20 mouse cellular contexts compared by ENCODE assay signal in genomic region chr13:41364273-41364672, GRCm38 (mm10).
A peak's percentile ranks its signal among the peaks of the same experiment; 100 is the strongest.
DNase-seq lines count a peak whose midpoint lies in the region; ATAC-seq and TF ChIP-seq lines count a peak whose summit lies in the region.
"Had no signal": no experiment of that assay in that cellular context is flagged by ENCODE, and none has a peak within 500 bp of the region (broad histone marks: within the 10 kb centered on the region; RNA-seq: fewer than 3 reads in every experiment).

No protein-coding gene starts in this region.

- 80% methylated on average over 9 of the region's 9 CpGs for WGBS in forebrain, embryonic 16.5 days
- 84% methylated on average over 9 of the region's 9 CpGs for WGBS in forebrain, embryonic 10.5 days
- WGBS in kidney, embryonic 14.5 days: 48% methylated on average over 9 of the region's 9 CpGs
- 78% methylated on average over 9 of the region's 9 CpGs for WGBS in kidney, adult 2 months
- 41% methylated on average over 9 of the region's 9 CpGs for WGBS in embryonic facial prominence, embryonic 14.5 days
- WGBS in liver, embryonic 11.5 days: 84% methylated on average over 9 of the region's 9 CpGs

- no peak for TF ChIP-seq POLR2A in kidney, adult 2 months (IDR thresholded peaks at IDR 0.05; ENCODE audit: low read depth, low read length)

- H3K27me3 ChIP-seq in forebrain, embryonic 16.5 days (replicated peaks; ENCODE audit: control insufficient read depth, insufficient read depth, low read length): no peaks in the 10 kb centered on the region
- H3K27me3 ChIP-seq in forebrain, embryonic 10.5 days (ENCODE audit: poor library complexity, severe bottlenecking): peaks cover 7% of the 10 kb centered on the region
- no peaks in the 10 kb centered on the region for H3K27me3 ChIP-seq in kidney, embryonic 14.5 days (ENCODE audit: control insufficient read depth, insufficient read depth, low read length)
- H3K27me3 ChIP-seq in kidney, adult 2 months (replicated peaks; ENCODE audit: control insufficient read depth, insufficient read depth, low read length): no peaks in the 10 kb centered on the region
- no peaks in the 10 kb centered on the region for H3K27me3 ChIP-seq in embryonic facial prominence, embryonic 14.5 days (replicated peaks; ENCODE audit: control insufficient read depth, insufficient read depth, low read length)
- H3K27me3 ChIP-seq in liver, embryonic 11.5 days (replicated peaks; ENCODE audit: control insufficient read depth, insufficient read depth, low read length): no peaks in the 10 kb centered on the region
- H3K27me3 ChIP-seq: embryonic facial prominence, embryonic 12.5 days; embryonic facial prominence, embryonic 15.5 days; forebrain, embryonic 13.5 days had no signal

- H3K36me3 ChIP-seq in forebrain, embryonic 16.5 days (ENCODE audit: control insufficient read depth, insufficient read depth): no peaks in the 10 kb centered on the region
- H3K36me3 ChIP-seq in forebrain, embryonic 10.5 days (replicated peaks): no peaks in the 10 kb centered on the region
- H3K36me3 ChIP-seq in kidney, embryonic 14.5 days (ENCODE audit: control insufficient read depth, insufficient read depth, low read length): no peaks in the 10 kb centered on the region
- H3K36me3 ChIP-seq in kidney, adult 2 months (ENCODE audit: control insufficient read depth, insufficient read depth, low read length): no peaks in the 10 kb centered on the region
- no peaks in the 10 kb centered on the region for H3K36me3 ChIP-seq in embryonic facial prominence, embryonic 14.5 days (ENCODE audit: control insufficient read depth, insufficient read depth, low read length)
- H3K36me3 ChIP-seq in liver, embryonic 11.5 days (ENCODE audit: control insufficient read depth, insufficient read depth, low read length): no peaks in the 10 kb centered on the region
- H3K36me3 ChIP-seq: embryonic facial prominence, embryonic 12.5 days; embryonic facial prominence, embryonic 15.5 days had no signal

- no peak for TF ChIP-seq CTCF in kidney, adult 2 months (conservative IDR thresholded peaks at IDR 0.05; ENCODE audit: insufficient read depth, insufficient read length, low read depth, low read length)

- peak; percentile 47; the same call in 1 of the 2 replicates for ATAC-seq in forebrain, embryonic 16.5 days
- ATAC-seq in kidney, embryonic 14.5 days (ENCODE audit: low FRiP score, low TSS enrichment): 0 out of 2 replicates have a peak, but pooled peaks have one; percentile 9
- ATAC-seq in embryonic facial prominence, embryonic 14.5 days (ENCODE audit: low read depth): peak; percentile 51; the same call in 1 of the 2 replicates
- no peak for ATAC-seq in liver, embryonic 11.5 days (replicated peaks; ENCODE audit: low FRiP score)
- ATAC-seq: forebrain, embryonic 13.5 days had no signal

- no peak overlapping the region for H3K9ac ChIP-seq in forebrain, embryonic 16.5 days (replicated peaks; ENCODE audit: low read depth, low read length)
- H3K9ac ChIP-seq in kidney, embryonic 14.5 days (ENCODE audit: low read depth, low read length): no peak overlapping the region
- H3K9ac ChIP-seq in embryonic facial prominence, embryonic 14.5 days (ENCODE audit: low read depth, low read length): no peak overlapping the region
- no peak overlapping the region for H3K9ac ChIP-seq in liver, embryonic 11.5 days (ENCODE audit: low read depth, low read length)
- H3K9ac ChIP-seq: embryonic facial prominence, embryonic 12.5 days; embryonic facial prominence, embryonic 15.5 days; forebrain, embryonic 13.5 days had no signal

- no peak overlapping the region for H3K27ac ChIP-seq in forebrain, embryonic 16.5 days (ENCODE audit: low read length)
- H3K27ac ChIP-seq in forebrain, embryonic 10.5 days: no peak overlapping the region
- H3K27ac ChIP-seq in kidney, embryonic 14.5 days (ENCODE audit: low read depth, low read length): no peak overlapping the region
- no peak overlapping the region for H3K27ac ChIP-seq in kidney, adult 2 months (ENCODE audit: insufficient read depth, low read depth, low read length)
- no peak overlapping the region for H3K27ac ChIP-seq in embryonic facial prominence, embryonic 14.5 days (replicated peaks; ENCODE audit: low read depth, low read length)
- no peak overlapping the region for H3K27ac ChIP-seq in liver, embryonic 11.5 days (ENCODE audit: low read depth, low read length)
- H3K27ac ChIP-seq: embryonic facial prominence, embryonic 12.5 days; embryonic facial prominence, embryonic 15.5 days; forebrain, embryonic 13.5 days had no signal

- H3K9me3 ChIP-seq in forebrain, embryonic 16.5 days (ENCODE audit: control insufficient read depth, low read length): no peaks in the 10 kb centered on the region
- no peaks in the 10 kb centered on the region for H3K9me3 ChIP-seq in forebrain, embryonic 10.5 days
- no peaks in the 10 kb centered on the region for H3K9me3 ChIP-seq in kidney, embryonic 14.5 days (ENCODE audit: control insufficient read depth, low read length)
- no peaks in the 10 kb centered on the region for H3K9me3 ChIP-seq in embryonic facial prominence, embryonic 14.5 days (ENCODE audit: control insufficient read depth, low read length)
- H3K9me3 ChIP-seq in liver, embryonic 11.5 days (ENCODE audit: control insufficient read depth, low read length): no peaks in the 10 kb centered on the region
- H3K9me3 ChIP-seq: embryonic facial prominence, embryonic 12.5 days; embryonic facial prominence, embryonic 15.5 days; forebrain, embryonic 13.5 days had no signal

- no peak overlapping the region for H3K4me3 ChIP-seq in forebrain, embryonic 16.5 days (replicated peaks; ENCODE audit: low read length)
- H3K4me3 ChIP-seq in forebrain, embryonic 10.5 days: no peak overlapping the region
- H3K4me3 ChIP-seq in kidney, embryonic 14.5 days (ENCODE audit: low read length): no peak overlapping the region
- H3K4me3 ChIP-seq in kidney, adult 2 months (ENCODE audit: insufficient read depth, low read depth, low read length): no peak overlapping the region
- H3K4me3 ChIP-seq in embryonic facial prominence, embryonic 14.5 days (ENCODE audit: low read depth, low read length): no peak overlapping the region
- H3K4me3 ChIP-seq in liver, embryonic 11.5 days (ENCODE audit: low read depth, low read length): no peak overlapping the region
- H3K4me3 ChIP-seq: embryonic facial prominence, embryonic 12.5 days; embryonic facial prominence, embryonic 15.5 days; erythroblast, embryonic 14.5 days; forebrain, embryonic 13.5 days had no signal

- no peak for DNase-seq in forebrain, embryonic 10.5 days (ENCODE audit: extremely low spot score, low spot score)
- DNase-seq in kidney, adult 2 months: no peak
- DNase-seq in CD4-positive helper T cell, adult 2 months (ENCODE audit: low read depth, low spot score): peak; percentile 15
- DNase-seq in embryonic facial prominence, embryonic 14.5 days (ENCODE audit: low spot score): peak; percentile 51
- no peak for DNase-seq in liver, embryonic 11.5 days (ENCODE audit: low spot score)
- DNase-seq in neural tube, embryonic 10.5 days (ENCODE audit: extremely low spot score, low spot score): no peak
- DNase-seq: adrenal gland, adult 2 months; adrenal gland, postnatal 10 days; adrenal gland, postnatal 25 days; cerebellum, adult 11-12 months; cerebellum, adult 2 months; cerebellum, adult 9-10 months; cerebellum, postnatal 10 days; cerebellum, postnatal 25 days had no signal

- H3K4me2 ChIP-seq in forebrain, embryonic 16.5 days (ENCODE audit: low read length): no peak overlapping the region
- no peak overlapping the region for H3K4me2 ChIP-seq in kidney, embryonic 14.5 days (replicated peaks; ENCODE audit: low read depth, low read length)
- H3K4me2 ChIP-seq in embryonic facial prominence, embryonic 14.5 days (ENCODE audit: low read depth, low read length): no peak overlapping the region
- no peak overlapping the region for H3K4me2 ChIP-seq in liver, embryonic 11.5 days
- H3K4me2 ChIP-seq: embryonic facial prominence, embryonic 12.5 days; embryonic facial prominence, embryonic 15.5 days; forebrain, embryonic 13.5 days had no signal

- H3K4me1 ChIP-seq in forebrain, embryonic 16.5 days (replicated peaks; ENCODE audit: control insufficient read depth, insufficient read depth, low read length): peaks cover 17% of the 10 kb centered on the region
- H3K4me1 ChIP-seq in forebrain, embryonic 10.5 days: peaks cover 42% of the 10 kb centered on the region
- no peaks in the 10 kb centered on the region; the same call in 1 of the 2 replicates for H3K4me1 ChIP-seq in kidney, embryonic 14.5 days (ENCODE audit: control insufficient read depth, insufficient read depth, low read length)
- peaks cover 4% of the 10 kb centered on the region; the same call in 1 of the 2 replicates for H3K4me1 ChIP-seq in kidney, adult 2 months (ENCODE audit: control insufficient read depth, insufficient read depth, low read length)
- H3K4me1 ChIP-seq in embryonic facial prominence, embryonic 14.5 days (ENCODE audit: control insufficient read depth, insufficient read depth, low read length): peaks cover 14% of the 10 kb centered on the region
- H3K4me1 ChIP-seq in liver, embryonic 11.5 days (replicated peaks; ENCODE audit: control insufficient read depth, insufficient read depth, low read length): no peaks in the 10 kb centered on the region

Comparison
In these comparisons a context has a peak if more than half of its experiments do, and no peak if none do; other contexts are left out.
1. DNase-seq: peak in CD4-positive helper T cell, adult 2 months (single experiment) and embryonic facial prominence, embryonic 14.5 days (single experiment); none in forebrain, embryonic 10.5 days (single experiment), kidney, adult 2 months (single experiment), liver, embryonic 11.5 days (single experiment) and neural tube, embryonic 10.5 days (single experiment).